Mouse (Mus musculus) hindbrain, embryonic 11.5 days (tissue): ENCODE results near the gene Gpr142. TPM values are rescaled to one million over a fixed set of nuclear protein-coding genes. Genes with fewer than 3 reads are reported as not detected.

Source experiments
- ATAC-seq: fragments of 200-750 bp; cut with Nextera tagmentation; 2 replicates; pipeline ENCODE4 v1.8.0; 2017; ENCODE audit warnings: mild to moderate bottlenecking, moderate TSS enrichment, moderate library complexity; ENCODE audit not compliant: low FRiP score
- DNase-seq: peaks from one replicate; pipeline ENCODE4 v3.0.0-alpha.2; 2015; ENCODE audit warnings: low spot score
- H3K27ac ChIP-seq: fragments of 300-500 bp; sonication (generic); 2 replicates; pipeline ENCODE4 v1.5.1; 2014; ENCODE audit warnings: mild to moderate bottlenecking, low read depth, low read length
- H3K27me3 ChIP-seq: fragments of 300-500 bp; sonication (generic); 2 replicates; pipeline ENCODE4 v1.6.1; 2014; ENCODE audit warnings: mild to moderate bottlenecking, low read length, moderate library complexity, mixed read lengths; ENCODE audit not compliant: control insufficient read depth, insufficient read depth
- H3K36me3 ChIP-seq: fragments of 300-500 bp; sonication (generic); 2 replicates; pipeline ENCODE4 v1.6.1; 2014; ENCODE audit warnings: mild to moderate bottlenecking, low read length, moderate library complexity, mixed read lengths; ENCODE audit not compliant: control insufficient read depth, insufficient read depth
- H3K4me1 ChIP-seq: fragments of 300-500 bp; sonication (generic); replicated peaks from 2 replicates; pipeline ENCODE4 v1.6.1; 2014; ENCODE audit warnings: low read length, mixed read lengths; ENCODE audit not compliant: control insufficient read depth, insufficient read depth
- H3K4me2 ChIP-seq: fragments of 300-500 bp; sonication (generic); replicated peaks from 2 replicates; pipeline ENCODE4 v1.6.1; 2014; ENCODE audit warnings: mild to moderate bottlenecking, low read depth, low read length
- H3K4me3 ChIP-seq: fragments of 300-500 bp; sonication (generic); 2 replicates; pipeline ENCODE4 v1.5.1; 2014; ENCODE audit warnings: low read depth, low read length
- H3K9ac ChIP-seq: fragments of 300-500 bp; sonication (generic); 2 replicates; pipeline ENCODE4 v1.6.1; 2014; ENCODE audit warnings: low read depth, low read length
- H3K9me3 ChIP-seq: fragments of 300-500 bp; sonication (generic); 2 replicates; pipeline ENCODE4 v1.6.1; 2016; ENCODE audit warnings: low read length; ENCODE audit not compliant: control insufficient read depth
- WGBS: fragments of 180-500 bp; shearing (Covaris S2); extraction: QIAGEN DNeasy Blood & Tissue Kit; methylation state at CpG from one replicate; pipeline ENCODE4 v1.1.7; 2014; 5-methylcytosine and 5-hydroxymethylcytosine counted together
- polyA plus RNA-seq: library from polyadenylated mRNA; unstranded; fragments of >200 nt; fragmentation: Nextera tagmentation; extraction: Ambion mirVana; gene quantifications from 2 replicates; pipeline ENCODE4 v1.2.1, GENCODE M21; 2014

Gpr142 gene
- polyA plus RNA-seq, 1 experiment from 2014 or later: 0.20 TPM

GRCm38 (mm10) chr11:114807025-114807424 is 8.3 kb downstream of the Gpr142 start:
- H3K9me3 ChIP-seq: no peaks in the 10 kb centered on the region
- 54% methylated on average over 2 of the region's 2 CpGs for WGBS
- no peak overlapping the region for H3K4me3 ChIP-seq
- ATAC-seq: peak; percentile 24; the same call in 1 of the 2 replicates
- DNase-seq: no peak
- H3K4me2 ChIP-seq: no peak overlapping the region
- H3K36me3 ChIP-seq: no peaks in the 10 kb centered on the region
- H3K27ac ChIP-seq: peak overlapping the region; percentile 71
- H3K9ac ChIP-seq: no peak overlapping the region
- H3K4me1 ChIP-seq: peaks cover 27% of the 10 kb centered on the region
- no peaks in the 10 kb centered on the region for H3K27me3 ChIP-seq

GRCm38 (mm10) chr11:114807686-114808427 is 9.1 kb downstream of the Gpr142 start:
- no peaks in the 10 kb centered on the region for H3K36me3 ChIP-seq
- no peak overlapping the region for H3K4me2 ChIP-seq
- H3K4me3 ChIP-seq: no peak overlapping the region
- H3K9me3 ChIP-seq: no peaks in the 10 kb centered on the region
- H3K27me3 ChIP-seq: no peaks in the 10 kb centered on the region
- H3K9ac ChIP-seq: no peak overlapping the region
- whole genome bisulfite sequencing: 22% methylated on average over 14 of the region's 14 CpGs
- DNase-seq (no peak), ATAC-seq (peak; percentile 45)
- peaks cover 27% of the 10 kb centered on the region for H3K4me1 ChIP-seq
- H3K27ac ChIP-seq: peak overlapping the region; percentile 71

- Histone ChIP-seq H3K4me3 (no peak overlapping the region), H3K36me3 (no peaks in the 10 kb centered on the region), H3K9ac (no peak overlapping the region), H3K27ac (no peak overlapping the region), H3K9me3 (no peaks in the 10 kb centered on the region), H3K4me1 (peaks cover 17% of the 10 kb centered on the region), H3K27me3 (no peaks in the 10 kb centered on the region), H3K4me2 (no peak overlapping the region)
- DNase-seq: no peak
- no peak for ATAC-seq
- WGBS: 88% methylated on average over 1 of the region's 1 CpGs
Measured at GRCm38 (mm10) chr11:114809371-114809770, 10.6 kb downstream of the Gpr142 start.

- Histone ChIP-seq H3K4me2 (no peak overlapping the region), H3K9me3 (no peaks in the 10 kb centered on the region), H3K36me3 (no peaks in the 10 kb centered on the region), H3K4me3 (no peak overlapping the region), H3K4me1 (peaks cover 16% of the 10 kb centered on the region; the same call in 1 of the 2 replicates), H3K27me3 (no peaks in the 10 kb centered on the region), H3K27ac (no peak overlapping the region), H3K9ac (no peak overlapping the region)
- ATAC-seq: no peak
- WGBS: 32% methylated on average over 4 of the region's 4 CpGs
- DNase-seq: no peak
Measured at GRCm38 (mm10) chr11:114810344-114810743, 11.6 kb downstream of the Gpr142 start.

GRCm38 (mm10) chr11:114812731-114813240 is 14.1 kb downstream of the Gpr142 start:
- H3K27ac ChIP-seq: no peak overlapping the region
- peaks cover 2% of the 10 kb centered on the region; the same call in 1 of the 2 replicates for H3K4me1 ChIP-seq
- 19% methylated on average over 6 of the region's 6 CpGs for WGBS
- H3K9me3 ChIP-seq: no peaks in the 10 kb centered on the region
- peak; percentile 61 for ATAC-seq
- H3K36me3 ChIP-seq: no peaks in the 10 kb centered on the region
- H3K27me3 ChIP-seq: no peaks in the 10 kb centered on the region
- no peak overlapping the region for H3K9ac ChIP-seq
- H3K4me3 ChIP-seq: no peak overlapping the region
- DNase-seq: peak; percentile 94
- H3K4me2 ChIP-seq: no peak overlapping the region

- Histone ChIP-seq H3K36me3 (no peaks in the 10 kb centered on the region), H3K27ac (no peak overlapping the region), H3K27me3 (no peaks in the 10 kb centered on the region), H3K4me1 (no peaks in the 10 kb centered on the region), H3K4me3 (no peak overlapping the region), H3K9me3 (no peaks in the 10 kb centered on the region), H3K4me2 (no peak overlapping the region), H3K9ac (no peak overlapping the region)
- 83% methylated on average over 11 of the region's 11 CpGs for WGBS
- DNase-seq (no peak), ATAC-seq (no peak)
Measured at GRCm38 (mm10) chr11:114814873-114815592, 16.3 kb downstream of the Gpr142 start.

- Histone ChIP-seq H3K9me3 (no peaks in the 10 kb centered on the region), H3K27me3 (no peaks in the 10 kb centered on the region), H3K36me3 (no peaks in the 10 kb centered on the region), H3K4me3 (no peak overlapping the region), H3K27ac (no peak overlapping the region), H3K9ac (no peak overlapping the region), H3K4me1 (0 out of 2 replicates have a peak, but pooled peaks cover 2% of the 10 kb centered on the region), H3K4me2 (no peak overlapping the region)
- DNase-seq (no peak), ATAC-seq (no peak)
- WGBS: 87% methylated on average over 4 of the region's 4 CpGs
Measured at GRCm38 (mm10) chr11:114816934-114817333, 18.2 kb downstream of the Gpr142 start.

GRCm38 (mm10) chr11:114818185-114818584 is 19.5 kb downstream of the Gpr142 start:
- Histone ChIP-seq H3K4me3 (no peak overlapping the region), H3K4me1 (peaks cover 7% of the 10 kb centered on the region), H3K9me3 (no peaks in the 10 kb centered on the region), H3K27me3 (no peaks in the 10 kb centered on the region), H3K36me3 (no peaks in the 10 kb centered on the region), H3K4me2 (no peak overlapping the region), H3K27ac (no peak overlapping the region), H3K9ac (no peak overlapping the region)
- 97% methylated on average over 7 of the region's 7 CpGs for WGBS
- DNase-seq (no peak), ATAC-seq (no peak)
